Mouse (Mus musculus) megakaryocyte-erythroid progenitor cell, adult 5-6 weeks (primary cell): Measurements from ENCODE around the gene Slc25a22. TPM values are rescaled to one million over a fixed set of nuclear protein-coding genes. Genes with fewer than 3 reads are reported as not detected.
"Not testable (repeated sequence)": the region's sequence is repeated elsewhere in the genome, so short reads cannot be mapped to it uniquely, and the experiment has no call there.

Experiments
- ATAC-seq: replicated peaks from 2 replicates; pipeline ENCODE4 v1.8.0; 2016; ENCODE audit warnings: mild to moderate bottlenecking, inconsistent platforms; ENCODE audit not compliant: severe bottlenecking, poor library complexity, low FRiP score, low TSS enrichment
- total RNA-seq, 2 experiments: library from RNA; stranded (forward) in 1 of 2; stranded (reverse) in 1 of 2; fragments of 200-1000, 215-1000 nt in 1 of 2; fragments of >200 nt in 1 of 2; fragmentation: Nextera tagmentation in 1 of 2; gene quantifications; 2 replicates each; pipeline ENCODE4 v1.2.3; 2014 to 2017

Gene Slc25a22
- total RNA-seq, 2 experiments from 2014 or later = 6.7 to 45.2 TPM

DNA sequence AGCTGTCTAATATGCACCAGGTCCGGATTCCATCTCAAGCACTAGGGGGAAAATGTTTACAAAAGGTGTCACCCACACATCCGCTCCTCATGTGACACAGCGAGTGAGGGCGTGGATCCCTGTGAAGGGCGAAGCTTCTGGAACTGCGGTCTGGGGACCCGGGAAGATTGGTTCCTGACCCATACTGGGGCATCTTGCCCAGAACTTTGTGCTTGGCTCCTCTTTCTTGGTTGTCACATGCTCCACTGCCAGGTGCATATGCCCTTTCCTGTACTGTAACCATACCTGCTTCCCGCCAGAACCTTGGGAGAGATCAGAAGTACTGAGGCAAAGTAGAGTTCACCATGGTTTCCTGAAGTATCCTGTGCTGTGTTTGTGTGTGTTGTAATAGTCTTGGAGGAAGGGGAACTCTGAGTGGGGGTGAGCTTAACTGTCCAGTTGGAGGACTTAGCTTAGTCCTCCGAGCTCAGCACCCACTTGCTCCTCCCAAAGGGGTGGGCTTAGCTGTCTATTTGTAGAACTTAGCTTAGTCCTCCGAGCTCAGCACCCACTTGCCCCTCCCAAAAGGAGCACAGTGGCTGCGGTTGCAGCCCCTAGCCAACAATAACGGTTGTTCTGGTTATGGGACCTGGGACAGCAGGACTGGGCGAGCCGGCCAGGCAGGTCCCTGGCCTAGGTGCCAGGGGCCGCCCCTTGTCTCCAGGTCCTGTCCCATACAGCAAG is 22.9 kb upstream of the Slc25a22 start, which contains the start of gene Cracr2b:
Gene Cracr2b, plus strand, starts transcription at position 704 of the 723 bp plus-strand sequence.
- no peak for ATAC-seq

- ATAC-seq = no peak
Observed at GRCm38 (mm10) chr7:141460001-141460390, 22.3 kb upstream of the Slc25a22 start.

- no peak for ATAC-seq
Observed at GRCm38 (mm10) chr7:141459301-141459711, 21.6 kb upstream of the Slc25a22 start.

- no peak for ATAC-seq
Observed at GRCm38 (mm10) chr7:141458661-141459060, 21.0 kb upstream of the Slc25a22 start.

GRCm38 (mm10) chr7:141457986-141458660 is 20.4 kb upstream of the Slc25a22 start:
- no peak for ATAC-seq

- ATAC-seq = no peak
Observed at GRCm38 (mm10) chr7:141457236-141457635, 19.5 kb upstream of the Slc25a22 start.

DNA sequence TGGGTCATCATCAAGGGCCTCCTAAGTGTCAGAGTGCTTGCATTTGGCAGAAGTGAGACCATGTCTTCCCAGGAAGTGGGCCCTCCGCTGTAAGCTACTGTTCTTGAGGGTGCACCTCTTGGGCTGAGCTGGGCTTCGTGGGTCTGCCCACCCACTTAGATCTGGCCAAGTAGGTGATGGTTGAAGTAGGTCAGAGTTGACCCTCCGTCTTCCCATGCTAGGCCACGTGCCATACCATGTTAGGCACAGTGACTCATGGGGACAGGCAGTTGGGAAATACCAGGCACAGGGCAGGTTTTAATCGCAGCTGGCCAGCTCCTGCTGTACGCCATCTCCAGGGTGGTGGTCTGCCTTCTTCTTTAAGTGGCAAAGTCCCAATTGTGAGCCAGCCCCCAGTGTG is 19.0 kb upstream of the Slc25a22 start:
- ATAC-seq = no peak

- ATAC-seq = peak; percentile 33; the same call in 1 of the 2 replicates
Observed at GRCm38 (mm10) chr7:141455610-141456314, 18.1 kb upstream of the Slc25a22 start.

- peak; percentile 78 for ATAC-seq
Observed at GRCm38 (mm10) chr7:141454967-141455551, 17.4 kb upstream of the Slc25a22 start, which contains the start of gene Pnpla2. Pnpla2 (plus strand) TSS chr7:141455198.

DNA sequence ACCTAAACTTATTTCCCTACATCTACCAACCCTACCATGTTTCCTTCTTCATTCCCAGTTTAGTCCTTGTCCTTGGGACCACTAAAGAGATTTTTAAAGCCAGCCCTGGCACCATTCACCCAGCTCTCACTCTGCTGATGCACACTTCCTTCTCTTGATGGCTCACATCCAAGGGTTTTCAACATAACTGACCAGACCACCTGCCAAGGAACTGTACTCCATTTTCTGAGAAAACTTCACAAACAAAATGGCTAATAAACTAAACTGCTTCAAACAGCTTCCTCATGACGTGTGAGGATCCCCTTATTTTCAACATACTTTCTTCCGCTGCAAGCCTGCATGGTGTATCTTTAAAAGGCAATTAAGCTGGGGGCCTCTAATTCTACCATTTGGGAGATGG is 15.9 kb upstream of the Slc25a22 start:
- ATAC-seq = no peak

- ATAC-seq = no peak
Observed at GRCm38 (mm10) chr7:141451928-141452327, 14.2 kb upstream of the Slc25a22 start.

DNA sequence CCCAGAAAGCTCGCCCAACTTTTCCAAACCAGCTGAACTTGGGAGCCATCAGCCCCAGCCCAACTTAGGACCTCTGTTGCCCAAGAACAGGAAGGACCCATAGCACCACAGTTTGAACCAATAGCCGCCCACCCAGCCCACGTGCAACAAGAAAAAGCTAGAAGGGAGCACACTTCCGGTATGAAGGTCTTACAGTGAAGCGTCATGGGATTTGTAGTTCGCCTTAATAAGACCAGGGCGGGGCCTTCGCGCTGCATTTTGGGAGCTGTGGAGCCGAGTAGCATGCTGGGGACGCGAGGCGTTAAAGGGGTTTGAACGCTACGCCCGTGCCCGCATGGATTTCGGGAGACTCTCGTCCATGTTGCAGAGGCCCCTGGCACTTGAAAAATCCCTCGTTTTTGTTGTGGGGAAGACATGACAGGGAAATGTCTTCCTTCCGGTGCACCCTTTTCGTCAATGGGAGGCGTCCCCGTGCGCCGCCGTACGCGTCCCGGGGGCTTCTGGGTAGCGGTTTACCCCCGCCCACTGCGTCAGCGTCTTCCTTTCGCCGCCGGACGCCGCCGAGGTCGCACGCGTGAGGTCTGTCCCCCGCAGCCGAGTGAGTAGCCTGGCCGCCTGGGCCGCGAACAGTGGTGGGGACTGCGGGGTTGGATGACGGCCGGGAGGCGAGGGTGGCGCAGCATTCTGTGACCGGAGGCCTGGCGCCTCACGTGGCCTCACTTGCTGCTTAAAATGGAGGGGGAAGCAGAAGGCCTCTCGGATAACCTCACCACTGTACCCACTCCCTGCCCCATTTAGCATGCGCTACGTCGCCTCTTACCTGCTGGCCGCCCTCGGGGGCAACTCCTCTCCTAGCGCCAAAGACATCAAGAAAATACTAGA is 9.7 kb upstream of the Slc25a22 start, which contains the start of gene Rplp2:
Gene Rplp2, plus strand, starts transcription at position 261 of the 882 bp plus-strand sequence.
- peak; percentile 74 for ATAC-seq

DNA sequence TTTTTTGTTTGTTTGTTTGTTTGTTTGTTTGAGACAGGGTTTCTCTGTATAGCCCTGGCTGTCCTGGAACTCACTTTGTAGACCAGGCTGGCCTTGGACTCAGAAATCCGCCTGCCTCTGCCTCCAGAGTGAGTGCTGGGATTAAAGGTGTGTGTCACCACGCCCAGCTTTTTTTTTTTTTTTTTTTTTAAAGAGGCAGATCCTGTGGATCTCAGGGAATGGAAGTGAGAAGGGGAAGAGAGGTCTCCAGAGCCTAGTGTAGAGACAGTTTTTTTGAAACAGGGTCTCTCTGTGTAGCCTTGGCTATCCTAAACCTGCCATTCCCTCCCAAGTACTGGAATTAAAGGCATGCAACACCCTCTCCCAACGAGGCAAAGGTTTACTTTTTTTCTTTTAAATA is 8.7 kb upstream of the Slc25a22 start:
- not testable (repeated sequence) for ATAC-seq

GRCm38 (mm10) chr7:141443828-141444237 is 6.1 kb upstream of the Slc25a22 start, which contains the start of gene Pidd1:
Pidd1 (minus strand) TSS chr7:141444025.
- peak; percentile 60 for ATAC-seq

DNA sequence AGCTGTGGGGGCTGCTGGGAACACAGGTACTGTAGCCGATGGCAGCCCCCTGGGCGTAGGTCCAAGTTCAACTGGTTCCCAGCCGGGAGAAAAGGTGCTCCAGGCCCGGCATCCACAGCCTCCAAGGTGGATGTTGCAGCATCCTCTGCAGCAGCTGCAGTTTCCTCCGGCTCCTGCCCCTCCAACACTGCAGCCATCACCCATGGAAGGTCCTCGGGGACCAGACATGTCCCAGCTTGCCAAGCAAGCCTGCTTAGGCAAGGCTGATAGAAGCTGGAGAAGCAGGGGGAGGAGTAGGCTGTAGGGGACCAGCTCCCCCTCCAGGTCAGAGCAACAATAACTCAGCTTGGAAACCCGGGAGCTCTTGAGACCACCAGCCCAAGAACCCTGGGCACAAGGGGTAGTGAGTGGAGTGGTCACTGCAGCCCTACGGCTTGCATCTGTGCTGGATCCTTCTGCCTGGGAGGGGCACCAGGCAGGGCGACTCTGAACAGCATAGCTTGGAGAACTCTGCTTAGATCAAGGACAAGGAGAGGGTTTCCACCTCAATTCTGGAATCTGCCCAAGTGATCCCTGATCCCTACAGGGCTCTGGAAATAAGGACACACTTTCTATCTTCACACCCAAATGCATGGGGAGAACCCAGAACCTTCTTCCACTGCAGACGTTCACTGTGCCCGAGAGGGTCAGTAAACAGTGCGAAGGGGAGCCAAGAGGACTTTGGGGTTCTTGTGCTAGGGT is 5.6 kb upstream of the Slc25a22 start:
- peak; percentile 48 for ATAC-seq

DNA sequence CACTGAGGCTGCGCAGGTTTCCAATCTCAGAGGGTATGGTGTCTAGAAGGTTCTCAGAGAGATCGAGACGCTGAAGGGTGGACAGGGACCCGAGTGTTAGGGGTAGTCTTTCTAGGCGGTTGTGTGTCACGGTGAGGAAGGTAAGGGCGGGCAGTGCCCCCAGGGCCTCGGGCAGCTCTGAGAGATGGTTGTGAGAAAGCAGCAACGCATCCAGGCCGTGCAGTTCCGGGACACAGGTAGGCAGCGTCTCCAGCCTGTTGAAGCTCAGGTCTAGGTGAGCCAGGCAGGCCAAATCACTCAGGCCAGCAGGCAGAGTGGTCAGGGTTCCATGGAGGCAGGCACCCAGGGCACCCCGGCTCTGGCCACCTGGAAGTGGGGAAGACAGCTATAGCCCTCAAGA is 4.5 kb upstream of the Slc25a22 start:
- no peak for ATAC-seq

DNA sequence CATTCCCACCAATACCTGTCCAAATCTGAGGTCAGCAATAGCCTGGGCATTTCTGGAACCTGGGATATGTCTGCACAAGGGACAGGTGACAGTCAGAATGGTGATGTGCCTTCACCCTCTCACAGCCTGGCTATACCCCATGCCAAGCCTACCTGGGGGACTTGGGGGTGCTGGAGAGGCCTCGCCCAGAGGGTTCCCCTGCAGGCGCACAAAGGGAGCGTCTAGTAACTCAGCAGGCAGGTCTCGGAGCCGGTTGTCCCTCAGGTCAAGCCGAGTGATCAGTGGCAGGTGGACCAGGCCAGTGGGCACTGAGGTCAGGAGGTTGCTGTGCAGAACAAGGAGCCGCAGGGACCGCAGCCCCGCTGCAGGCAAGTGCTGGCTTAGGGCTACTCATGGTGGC is 3.8 kb upstream of the Slc25a22 start:
- ATAC-seq = no peak

DNA sequence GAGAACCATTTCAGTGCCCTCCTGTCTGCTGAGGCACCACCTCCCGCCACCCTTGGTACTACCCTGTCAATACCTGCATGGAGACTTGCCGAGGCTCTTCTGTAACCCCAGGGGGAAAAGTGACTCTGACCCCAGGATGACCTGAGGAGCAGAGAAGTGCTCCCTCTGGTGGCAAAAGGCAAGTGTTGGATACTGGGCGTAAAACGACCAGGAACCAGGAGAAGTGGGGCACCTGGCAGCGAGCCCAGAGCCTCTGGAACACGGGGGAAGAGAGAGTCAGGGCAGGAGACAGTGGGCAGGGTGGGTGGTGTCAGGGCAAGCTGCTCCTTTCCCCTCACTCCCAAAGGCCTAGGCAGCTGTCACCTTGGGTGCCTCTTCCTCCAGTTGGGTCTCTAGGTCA is 2.9 kb upstream of the Slc25a22 start:
- no peak for ATAC-seq
